Mouse (Mus musculus): Measurements from ENCODE around the gene Cenpm.

Cenpm gene

DNA sequence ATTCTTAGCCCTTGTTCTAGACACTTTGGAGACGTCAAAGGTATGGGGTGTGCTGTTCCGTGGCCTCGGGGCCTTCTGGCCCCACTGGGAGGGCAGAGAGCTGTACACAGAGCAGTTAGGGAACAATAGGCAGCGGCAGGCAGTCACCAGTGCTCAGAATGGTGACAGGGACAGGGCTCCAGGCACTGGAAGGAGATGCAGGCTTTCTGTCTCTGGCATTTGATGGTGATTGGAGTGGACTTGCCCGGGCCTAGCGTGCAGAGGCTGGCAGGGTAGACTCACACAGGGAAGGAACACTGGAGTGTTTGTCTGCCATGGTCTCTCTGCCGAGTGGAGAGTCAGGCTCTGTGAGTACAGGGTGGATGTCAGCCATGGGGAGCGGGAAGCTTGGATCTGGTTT is 51.9 kb downstream of the Cenpm start:
- DNase-seq (ENCODE audit: low read depth), result no peak

DNA sequence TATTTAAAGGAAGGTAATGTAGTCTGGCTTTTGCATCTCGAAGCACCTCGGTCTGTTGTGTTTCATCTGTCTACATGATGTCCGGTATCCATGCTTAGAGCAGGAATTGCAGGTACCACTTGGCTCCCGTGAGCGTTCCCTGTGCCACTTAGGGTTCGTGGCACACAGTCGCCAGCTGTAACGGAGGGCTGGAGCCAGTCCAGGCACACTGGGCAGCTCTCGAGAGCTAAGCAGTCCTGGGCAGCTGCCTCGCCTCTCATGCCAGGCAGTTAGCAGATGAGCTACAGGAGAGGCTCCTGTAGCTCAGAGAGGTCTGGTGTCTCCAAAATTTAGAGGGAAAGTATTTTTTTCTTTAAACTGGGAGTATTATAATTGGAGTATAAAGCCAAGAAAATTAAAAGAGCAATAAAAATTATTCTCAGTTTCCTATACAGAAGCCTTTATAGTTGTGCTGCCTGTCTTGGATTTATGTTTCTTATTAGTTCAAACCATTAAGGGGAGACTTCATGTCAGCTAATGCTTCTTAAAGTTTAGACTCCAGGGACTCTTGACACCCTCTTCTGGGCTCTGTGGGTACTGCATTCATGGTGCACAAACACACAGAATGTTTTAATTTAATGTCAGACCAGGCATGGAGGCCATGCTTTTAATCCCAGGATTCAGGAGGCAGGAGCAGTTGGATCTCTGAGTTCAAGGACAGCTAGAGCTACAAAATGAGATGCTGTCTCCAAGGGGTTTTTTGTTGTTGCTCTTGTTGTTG is 55.9 kb downstream of the Cenpm start:
- DNase-seq (ENCODE audit: low read depth), result no peak

DNA sequence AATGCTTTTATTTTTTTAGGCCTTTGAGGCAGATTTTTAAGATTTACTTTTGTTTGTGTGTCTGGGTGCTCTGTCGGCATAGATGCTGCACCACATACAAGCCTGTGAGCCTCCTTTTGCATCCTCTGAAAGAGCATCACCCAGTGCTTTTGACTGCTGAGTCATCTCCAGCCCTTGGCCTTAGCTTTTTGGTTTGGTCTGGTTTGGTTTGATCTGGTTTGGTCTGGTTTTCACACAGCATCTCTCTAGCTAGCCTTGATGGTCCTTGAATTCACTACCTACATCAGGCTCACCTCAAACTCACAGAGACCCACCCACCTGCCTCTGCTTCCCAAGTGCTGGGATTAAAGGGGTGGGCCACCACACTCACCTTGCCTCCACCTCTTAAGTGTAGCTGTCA is 56.6 kb downstream of the Cenpm start:
- no peak for DNase-seq (ENCODE audit: low read depth)

GRCm38 (mm10) chr15:82187401-82187800 is 57.1 kb downstream of the Cenpm start:
- DNase-seq (ENCODE audit: low read depth), result no peak

GRCm38 (mm10) chr15:82186931-82187330 is 57.6 kb downstream of the Cenpm start:
- DNase-seq (ENCODE audit: low read depth), result no peak

DNA sequence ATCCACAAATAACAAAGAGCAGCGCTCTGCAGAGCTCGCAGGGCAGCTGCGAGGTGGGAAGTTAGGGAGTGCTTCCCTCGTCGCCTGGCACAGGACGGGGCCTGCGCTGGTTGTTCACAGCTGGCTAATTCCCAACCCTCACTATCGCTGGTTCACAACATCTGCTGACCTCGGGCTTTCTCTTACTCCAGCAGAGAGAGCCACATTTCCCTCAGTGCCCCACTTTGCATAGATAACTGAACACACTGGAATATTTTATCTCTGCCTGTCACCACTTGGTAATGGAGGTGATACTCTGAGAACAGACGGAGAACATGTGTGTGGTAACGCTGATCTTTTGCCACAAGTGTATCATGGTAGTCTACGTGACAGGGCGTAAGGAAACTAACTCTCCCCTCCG is 58.4 kb downstream of the Cenpm start:
- DNase-seq (ENCODE audit: low read depth), result no peak

GRCm38 (mm10) chr15:82185062-82185783 is 59.3 kb downstream of the Cenpm start:
- DNase-seq (ENCODE audit: low read depth), result no peak

- DNase-seq (ENCODE audit: low read depth), result no peak
Measured at GRCm38 (mm10) chr15:82184656-82185055, 59.9 kb downstream of the Cenpm start.

- DNase-seq (ENCODE audit: low read depth), result no peak
Measured at GRCm38 (mm10) chr15:82184183-82184582, 60.4 kb downstream of the Cenpm start.
